Mouse (Mus musculus): Measurements from ENCODE around the gene Gm9611. TPM values are rescaled to one million over a fixed set of nuclear protein-coding genes. Genes with fewer than 3 reads are reported as not detected.
"Not testable (repeated sequence)": the region's sequence is repeated elsewhere in the genome, so short reads cannot be mapped to it uniquely, and the experiment has no call there.

Gm9611 gene
- not detected for total RNA-seq (2021)
- long read RNA-seq, experiment 1: 0 reads
- long read RNA-seq, experiment 2: 0 reads

DNA sequence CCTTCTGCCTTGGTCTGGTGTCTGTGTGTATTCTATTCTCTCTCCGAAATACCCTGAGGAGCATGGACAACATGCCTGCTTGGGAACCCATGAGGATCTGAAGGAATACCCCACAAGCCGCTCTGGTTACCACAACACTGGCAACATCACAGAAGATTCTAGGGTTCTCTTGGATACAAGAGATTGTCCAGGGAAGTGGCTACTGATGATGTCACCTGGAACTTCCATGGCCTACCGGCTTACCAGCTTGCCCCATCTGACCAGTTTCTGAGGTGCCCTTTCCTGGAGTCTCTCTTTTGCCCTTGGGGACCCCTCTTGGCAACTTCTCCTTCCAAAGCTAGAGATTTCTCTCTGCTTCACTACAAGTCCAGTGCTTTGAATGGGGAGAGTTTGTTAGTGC lies at the start of gene Gm9611:
TSS of gene Gm9611 (minus strand) at position 101 of the 400 bp plus-strand sequence.
- DNase-seq (ENCODE audit: low spot score in 2 of 2): not testable (repeated sequence)

DNA sequence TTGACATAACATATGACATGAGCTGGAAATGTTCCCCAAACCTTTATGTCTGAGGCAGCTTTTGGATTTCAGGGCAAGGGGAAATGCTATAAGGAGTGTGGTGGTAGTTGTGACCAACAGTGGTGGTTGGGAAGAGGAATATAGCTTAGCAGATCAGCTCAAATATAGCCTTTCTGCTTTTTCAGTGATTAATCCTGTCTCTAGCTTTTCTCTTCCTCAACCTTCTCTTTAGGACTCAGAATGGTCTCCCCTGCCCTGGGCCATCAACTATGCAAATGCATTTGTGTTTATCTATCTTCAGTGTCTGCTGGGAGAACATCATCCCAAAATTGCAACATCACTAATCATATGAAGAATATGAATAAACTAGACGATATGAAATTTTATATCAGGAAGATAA lies 12.8 kb upstream of the Gm9611 start, which contains the start of gene Gm7995:
TSS of gene Gm7995 (plus strand) at position 301 of the 400 bp plus-strand sequence.
- DNase-seq (ENCODE audit: low spot score in 2 of 2): not testable (repeated sequence)

DNA sequence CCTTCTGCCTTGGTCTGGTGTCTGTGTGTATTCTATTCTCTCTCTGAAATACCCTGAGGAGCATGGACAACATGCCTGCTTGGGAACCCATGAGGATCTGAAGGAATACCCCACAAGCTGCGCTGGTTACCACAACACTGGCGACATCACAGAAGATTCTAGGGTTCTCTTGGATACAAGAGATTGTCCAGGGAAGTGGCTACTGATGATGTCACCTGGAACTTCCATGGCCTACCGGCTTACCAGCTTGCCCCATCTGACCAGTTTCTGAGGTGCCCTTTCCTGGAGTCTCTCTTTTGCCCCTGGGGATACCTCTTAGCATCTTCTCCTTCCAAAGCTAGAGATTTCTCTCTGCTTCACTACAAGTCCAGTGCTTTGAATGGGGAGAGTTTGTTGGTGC lies 37.2 kb downstream of the Gm9611 start, which contains the start of gene Gm17026:
TSS of gene Gm17026 (minus strand) at position 101 of the 400 bp plus-strand sequence.
- not testable (repeated sequence) for DNase-seq (ENCODE audit: low spot score in 2 of 2)

Small RNAs within 50 kb of the gene (microRNA-seq; reads per million reads assigned to microRNA genes)
- 0 reads per million in 2 experiments for gene Gm25208 (ENCODE audit: borderline number of aligned reads in 2 of 2)
- gene Gm25892 (ENCODE audit: borderline number of aligned reads in 2 of 2): 0 reads per million in 2 experiments

Other genes with a start within 250 kb of the Gm9611 start
- not detected for gene Gm7951, start 180.0 kb downstream of the Gm9611 start, total RNA-seq (2021)
- gene Gm17027, start 134.7 kb downstream of the Gm9611 start, total RNA-seq (2021): not detected
- not detected for gene Gm3573, start 106.6 kb downstream of the Gm9611 start, total RNA-seq (2021)
- not detected for gene Gm17026, start 37.3 kb downstream of the Gm9611 start, total RNA-seq (2021)
- not detected for gene Gm7995, start 12.9 kb upstream of the Gm9611 start, total RNA-seq (2021)
- gene Gm8005, start 142.3 kb upstream of the Gm9611 start, total RNA-seq (2021): not detected
- gene Gm8011, start 166.5 kb upstream of the Gm9611 start, total RNA-seq (2021): not detected
- not detected for gene Gm8020, start 205.0 kb upstream of the Gm9611 start, total RNA-seq (2021)
- gene Gm8024, start 226.9 kb upstream of the Gm9611 start, total RNA-seq (2021): not detected

Data from adrenal gland, adult 18-20 months (tissue).